Mouse (Mus musculus) E14TG2a.4 (cell line): Measurements from ENCODE around the gene Tmem129.

Experiments
- H3K27me3 ChIP-seq: 2 replicates; pipeline ENCODE4 v1.6.1; 2014; ENCODE audit warnings: low read length, control low read depth; ENCODE audit not compliant: insufficient read depth
- H3K36me3 ChIP-seq: 2 replicates; pipeline ENCODE4 v1.6.1; 2014; ENCODE audit warnings: low read length, control low read depth; ENCODE audit not compliant: insufficient read depth
- H3K4me1 ChIP-seq: replicated peaks from 2 replicates; pipeline ENCODE4 v1.6.1; 2014; ENCODE audit warnings: low read depth, low read length, control low read depth
- H3K4me3 ChIP-seq: replicated peaks from 2 replicates; pipeline ENCODE4 v1.5.1; 2014; ENCODE audit warnings: mild to moderate bottlenecking, low read length
- H3K9me3 ChIP-seq: 2 replicates; pipeline ENCODE4 v1.6.1; 2014; ENCODE audit warnings: low read length, control low read depth
- CTCF ChIP-seq: conservative IDR thresholded peaks from 2 replicates; pipeline ENCODE4 v1.5.1; 2014; ENCODE audit warnings: low read length
- NANOG ChIP-seq: IDR thresholded peaks from 2 replicates; pipeline ENCODE4 v1.6.1; 2014; ENCODE audit warnings: borderline replicate concordance, low read length, mixed read lengths
- POU5F1 ChIP-seq: IDR thresholded peaks from 2 replicates; pipeline ENCODE4 v1.6.1; 2014; ENCODE audit warnings: low read length, borderline replicate concordance

The Tmem129 gene

GRCm38 (mm10) chr5:33698669-33699068 lies 40.5 kb upstream of the Tmem129 start:
- TF ChIP-seq NANOG, result no peak
- no peak for TF ChIP-seq POU5F1
- TF ChIP-seq CTCF, result no peak
- H3K4me3 ChIP-seq, result no peak overlapping the region
- no peaks in the 10 kb centered on the region for H3K36me3 ChIP-seq
- H3K9me3 ChIP-seq, result no peaks in the 10 kb centered on the region
- peaks cover 39% of the 10 kb centered on the region for H3K4me1 ChIP-seq
- H3K27me3 ChIP-seq, result peaks cover 95% of the 10 kb centered on the region

- Histone ChIP-seq H3K36me3 (no peaks in the 10 kb centered on the region), H3K9me3 (no peaks in the 10 kb centered on the region), H3K4me1 (peaks cover 42% of the 10 kb centered on the region), H3K4me3 (no peak overlapping the region), H3K27me3 (peaks cover 99% of the 10 kb centered on the region)
- no peak for TF ChIP-seq POU5F1
- no peak for TF ChIP-seq CTCF
- no peak for TF ChIP-seq NANOG
Measured at GRCm38 (mm10) chr5:33697947-33698512, 39.8 kb upstream of the Tmem129 start.

GRCm38 (mm10) chr5:33697534-33697933 lies 39.3 kb upstream of the Tmem129 start:
- Histone ChIP-seq H3K4me1 (peaks cover 47% of the 10 kb centered on the region), H3K9me3 (no peaks in the 10 kb centered on the region), H3K27me3 (peaks cover 99% of the 10 kb centered on the region), H3K36me3 (no peaks in the 10 kb centered on the region), H3K4me3 (no peak overlapping the region)
- TF ChIP-seq NANOG (no peak), CTCF (no peak), POU5F1 (no peak)

GRCm38 (mm10) chr5:33696430-33696829 lies 38.2 kb upstream of the Tmem129 start:
- Histone ChIP-seq H3K9me3 (no peaks in the 10 kb centered on the region), H3K4me1 (peaks cover 53% of the 10 kb centered on the region), H3K4me3 (no peak overlapping the region), H3K27me3 (peaks cover 98% of the 10 kb centered on the region), H3K36me3 (no peaks in the 10 kb centered on the region)
- TF ChIP-seq NANOG, result no peak
- no peak for TF ChIP-seq CTCF
- TF ChIP-seq POU5F1, result no peak

GRCm38 (mm10) chr5:33695718-33696121 lies 37.5 kb upstream of the Tmem129 start:
- Histone ChIP-seq H3K36me3 (no peaks in the 10 kb centered on the region), H3K4me1 (peaks cover 52% of the 10 kb centered on the region), H3K9me3 (no peaks in the 10 kb centered on the region), H3K27me3 (peaks cover 98% of the 10 kb centered on the region), H3K4me3 (peak overlapping the region; percentile 80)
- TF ChIP-seq POU5F1 (no peak), CTCF (no peak), NANOG (no peak)

GRCm38 (mm10) chr5:33694848-33695717 lies 36.9 kb upstream of the Tmem129 start:
- peaks cover 98% of the 10 kb centered on the region for H3K27me3 ChIP-seq
- peak overlapping the region; percentile 80 for H3K4me3 ChIP-seq
- TF ChIP-seq POU5F1 (no peak), CTCF (no peak), NANOG (no peak)
- H3K36me3 ChIP-seq, result no peaks in the 10 kb centered on the region
- no peaks in the 10 kb centered on the region for H3K9me3 ChIP-seq
- peaks cover 48% of the 10 kb centered on the region for H3K4me1 ChIP-seq

- Histone ChIP-seq H3K4me1 (peaks cover 50% of the 10 kb centered on the region), H3K27me3 (peaks cover 98% of the 10 kb centered on the region), H3K9me3 (no peaks in the 10 kb centered on the region), H3K36me3 (no peaks in the 10 kb centered on the region), H3K4me3 (no peak overlapping the region)
- no peak for TF ChIP-seq CTCF
- no peak for TF ChIP-seq NANOG
- TF ChIP-seq POU5F1, result no peak
Measured at GRCm38 (mm10) chr5:33694461-33694847, 36.2 kb upstream of the Tmem129 start.

- TF ChIP-seq NANOG (no peak), CTCF (no peak), POU5F1 (no peak)
- Histone ChIP-seq H3K4me1 (peaks cover 58% of the 10 kb centered on the region), H3K4me3 (peak overlapping the region; percentile 67), H3K27me3 (peaks cover 98% of the 10 kb centered on the region), H3K36me3 (no peaks in the 10 kb centered on the region), H3K9me3 (no peaks in the 10 kb centered on the region)
Measured at GRCm38 (mm10) chr5:33692393-33692792, 34.2 kb upstream of the Tmem129 start.
